Mouse (Mus musculus) G1E (cell line): ENCODE measurements around the gene Oxld1. TPM values are rescaled to one million over a fixed set of nuclear protein-coding genes. Genes with fewer than 3 reads are reported as not detected.

ENCODE experiments used
- ATAC-seq: 2 replicates; pipeline ENCODE4 v1.8.0; 2016; ENCODE audit warnings: mild to moderate bottlenecking; ENCODE audit not compliant: insufficient number of reproducible peaks, poor library complexity, low FRiP score, severe bottlenecking; ENCODE audit errors: extremely low read depth
- DNase-seq: peaks from one replicate; pipeline ENCODE4 v3.0.0; 2012; ENCODE audit warnings: low spot score
- H3K27me3 ChIP-seq: 2 replicates; pipeline ENCODE4 v1.6.1; 2012; ENCODE audit warnings: mild to moderate bottlenecking, low read length, inconsistent platforms; ENCODE audit not compliant: insufficient read depth
- H3K36me3 ChIP-seq: replicated peaks from 2 replicates; pipeline ENCODE3; 2012; ENCODE audit warnings: mild to moderate bottlenecking, inconsistent platforms
- H3K4me1 ChIP-seq: 2 replicates; pipeline ENCODE4 v1.6.1; 2012; ENCODE audit warnings: low read depth, low read length, inconsistent platforms, mixed read lengths; ENCODE audit not compliant: insufficient read depth
- H3K4me3 ChIP-seq: 2 replicates; pipeline ENCODE4 v1.5.1; 2012; ENCODE audit warnings: low read depth, mild to moderate bottlenecking, inconsistent platforms, low read length, moderate library complexity, mixed read lengths
- H3K9me3 ChIP-seq: replicated peaks from 2 replicates; pipeline ENCODE4 v1.6.1; 2012; ENCODE audit warnings: inconsistent platforms
- CTCF ChIP-seq: IDR thresholded peaks from 2 replicates; pipeline ENCODE4 v1.5.1; 2012; ENCODE audit warnings: low read depth, low read length, inconsistent platforms, mixed read lengths
- GATA1 ChIP-seq: IDR thresholded peaks from 2 replicates; pipeline ENCODE4 v1.6.1; 2012; ENCODE audit warnings: borderline replicate concordance, low read length, inconsistent platforms, mixed read lengths
- GATA2 ChIP-seq: IDR thresholded peaks from 2 replicates; pipeline ENCODE4 v1.6.1; 2012; ENCODE audit warnings: low read depth, low read length, inconsistent platforms, borderline replicate concordance
- POLR2AphosphoS5 ChIP-seq: IDR thresholded peaks from 2 replicates; pipeline ENCODE4 v1.6.1; 2012; ENCODE audit warnings: low read depth, low read length, inconsistent platforms; ENCODE audit not compliant: insufficient replicate concordance
- TAL1 ChIP-seq: conservative IDR thresholded peaks from 2 replicates; pipeline ENCODE4 v1.6.1; 2012; ENCODE audit warnings: low read depth, low read length, inconsistent platforms, mixed read lengths
- polyA plus RNA-seq: library from polyadenylated mRNA; stranded (reverse); fragments of >175 nt; gene quantifications from 2 replicates; pipeline ENCODE4 v1.2.3, GENCODE M21; 2012
- total RNA-seq, 2 experiments: library from RNA; stranded (forward) in 1 of 2; stranded (reverse) in 1 of 2; fragments of 200-1000 nt in 1 of 2; fragments of >200 nt in 1 of 2; fragmentation: Nextera tagmentation in 1 of 2; gene quantifications; 2 replicates each; pipeline ENCODE4 v1.2.3; 2014 to 2017

Gene Oxld1
- total and polyA plus RNA-seq, 3 experiments, result 17.1 to 25.6 (median 17.4) TPM

GRCm38 (mm10) chr11:120484265-120484981 is 26.6 kb upstream of the Oxld1 start, which contains the start of gene Mrpl12:
Mrpl12 (plus strand) TSS chr11:120484613.
- Histone ChIP-seq H3K36me3 (peaks cover 85% of the 10 kb centered on the region), H3K4me1 (peaks cover 59% of the 10 kb centered on the region), H3K9me3 (no peaks in the 10 kb centered on the region), H3K4me3 (peak within 1 kb of the TSS; percentile 97), H3K27me3 (no peaks in the 10 kb centered on the region)
- ATAC-seq (peak; percentile 75), DNase-seq (peak; percentile 94)
- TF ChIP-seq POLR2AphosphoS5, result no peak; the same call in 1 of the 2 replicates
- TF ChIP-seq TAL1, result no peak
- no peak for TF ChIP-seq CTCF
- TF ChIP-seq GATA1, result no peak
- no peak for TF ChIP-seq GATA2

- Histone ChIP-seq H3K4me3 (peak overlapping the region; percentile 97; the same call in 1 of the 2 replicates), H3K27me3 (no peaks in the 10 kb centered on the region), H3K4me1 (peaks cover 52% of the 10 kb centered on the region), H3K9me3 (no peaks in the 10 kb centered on the region), H3K36me3 (peaks cover 85% of the 10 kb centered on the region)
- DNase-seq (no peak), ATAC-seq (no peak)
- TF ChIP-seq CTCF, result no peak
- no peak for TF ChIP-seq TAL1
- TF ChIP-seq GATA1, result no peak
- TF ChIP-seq POLR2AphosphoS5, result no peak
- no peak for TF ChIP-seq GATA2
Measured at GRCm38 (mm10) chr11:120483448-120483934, 25.6 kb upstream of the Oxld1 start.

GRCm38 (mm10) chr11:120472052-120472451 is 14.2 kb upstream of the Oxld1 start:
- no peak for DNase-seq
- Histone ChIP-seq H3K27me3 (no peaks in the 10 kb centered on the region), H3K4me3 (no peak overlapping the region), H3K36me3 (peaks cover 78% of the 10 kb centered on the region), H3K4me1 (peaks cover 22% of the 10 kb centered on the region), H3K9me3 (no peaks in the 10 kb centered on the region)
- TF ChIP-seq TAL1 (no peak), CTCF (no peak), GATA2 (no peak), GATA1 (no peak), POLR2AphosphoS5 (no peak)
- ATAC-seq, result no peak

GRCm38 (mm10) chr11:120467736-120468092 is 9.8 kb upstream of the Oxld1 start:
- no peak for ATAC-seq
- Histone ChIP-seq H3K36me3 (peaks cover 79% of the 10 kb centered on the region), H3K27me3 (no peaks in the 10 kb centered on the region), H3K4me3 (peak overlapping the region; percentile 90), H3K4me1 (peaks cover 38% of the 10 kb centered on the region), H3K9me3 (no peaks in the 10 kb centered on the region)
- no peak for DNase-seq
- no peak for TF ChIP-seq TAL1
- no peak for TF ChIP-seq GATA2
- no peak for TF ChIP-seq GATA1
- TF ChIP-seq POLR2AphosphoS5, result no peak

GRCm38 (mm10) chr11:120467051-120467735 is 9.3 kb upstream of the Oxld1 start, which contains the start of gene Arl16:
Arl16 (minus strand) TSS chr11:120467607.
- Histone ChIP-seq H3K4me1 (peaks cover 41% of the 10 kb centered on the region), H3K27me3 (no peaks in the 10 kb centered on the region), H3K4me3 (peak within 1 kb of the TSS; percentile 90), H3K36me3 (peaks cover 79% of the 10 kb centered on the region), H3K9me3 (no peaks in the 10 kb centered on the region)
- DNase-seq (peak; percentile 99), ATAC-seq (peak; percentile 99)
- TF ChIP-seq CTCF, result no peak
- no peak for TF ChIP-seq GATA2
- no peak for TF ChIP-seq POLR2AphosphoS5
- TF ChIP-seq TAL1, result no peak
- TF ChIP-seq GATA1, result no peak

- ATAC-seq, result no peak
- no peaks in the 10 kb centered on the region for H3K27me3 ChIP-seq
- TF ChIP-seq CTCF, result no peak
- TF ChIP-seq GATA1, result no peak
- TF ChIP-seq TAL1, result no peak
- no peak for TF ChIP-seq POLR2AphosphoS5
- no peak for TF ChIP-seq GATA2
- H3K4me1 ChIP-seq, result peaks cover 54% of the 10 kb centered on the region
- no peak overlapping the region for H3K4me3 ChIP-seq
- DNase-seq, result no peak
- no peaks in the 10 kb centered on the region for H3K9me3 ChIP-seq
- H3K36me3 ChIP-seq, result peaks cover 79% of the 10 kb centered on the region
Measured at GRCm38 (mm10) chr11:120465521-120465920, 7.7 kb upstream of the Oxld1 start.
